Mouse (Mus musculus): Measurements from ENCODE around the gene Gm10840.
"Not testable (repeated sequence)": the region's sequence is repeated elsewhere in the genome, so short reads cannot be mapped to it uniquely, and the experiment has no call there.

Gm10840 gene

GRCm38 (mm10) chr11:106198277-106198676 is 37.6 kb downstream of the Gm10840 start:
- DNase-seq (ENCODE audit: low spot score): no peak

DNA sequence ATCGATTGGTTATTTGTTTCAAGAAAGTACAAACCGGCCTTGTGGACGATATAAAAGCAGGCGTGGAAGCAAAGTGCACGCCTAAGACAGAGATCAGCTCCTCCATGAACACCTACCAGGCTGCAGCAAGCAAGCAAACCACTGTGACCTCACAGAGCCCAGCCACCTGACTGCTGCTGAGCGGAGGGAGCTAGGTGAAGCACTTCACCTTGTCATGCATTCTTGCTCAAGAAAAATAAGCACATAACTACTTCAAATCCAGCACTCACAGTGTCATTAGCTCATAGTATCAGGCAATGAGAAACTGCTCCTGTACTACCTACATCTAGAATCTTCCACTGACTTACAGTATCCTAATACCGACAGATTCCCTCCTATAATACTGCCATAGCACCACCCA is 39.3 kb downstream of the Gm10840 start:
- DNase-seq (ENCODE audit: low spot score): not testable (repeated sequence)

DNA sequence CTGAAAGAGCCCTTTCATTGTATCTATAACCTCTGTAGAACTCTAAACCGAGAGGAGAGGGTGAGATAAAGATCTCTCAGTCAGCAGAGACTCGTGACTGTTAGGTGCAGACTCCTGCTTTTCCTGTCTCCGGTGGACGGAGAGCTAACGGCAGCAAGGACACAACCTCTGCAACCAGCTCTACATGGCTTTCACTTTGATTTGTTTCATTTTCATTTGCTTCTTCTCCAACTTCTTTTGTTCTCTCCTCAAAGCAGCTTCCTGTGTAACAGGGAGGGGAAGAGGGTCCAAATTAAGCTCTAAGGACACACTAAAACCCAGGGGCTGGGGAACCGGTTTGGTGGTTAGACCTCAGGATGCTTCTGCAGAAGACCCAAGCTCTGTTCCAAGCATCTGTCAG is 40.1 kb downstream of the Gm10840 start:
- DNase-seq (ENCODE audit: low spot score): no peak

DNA sequence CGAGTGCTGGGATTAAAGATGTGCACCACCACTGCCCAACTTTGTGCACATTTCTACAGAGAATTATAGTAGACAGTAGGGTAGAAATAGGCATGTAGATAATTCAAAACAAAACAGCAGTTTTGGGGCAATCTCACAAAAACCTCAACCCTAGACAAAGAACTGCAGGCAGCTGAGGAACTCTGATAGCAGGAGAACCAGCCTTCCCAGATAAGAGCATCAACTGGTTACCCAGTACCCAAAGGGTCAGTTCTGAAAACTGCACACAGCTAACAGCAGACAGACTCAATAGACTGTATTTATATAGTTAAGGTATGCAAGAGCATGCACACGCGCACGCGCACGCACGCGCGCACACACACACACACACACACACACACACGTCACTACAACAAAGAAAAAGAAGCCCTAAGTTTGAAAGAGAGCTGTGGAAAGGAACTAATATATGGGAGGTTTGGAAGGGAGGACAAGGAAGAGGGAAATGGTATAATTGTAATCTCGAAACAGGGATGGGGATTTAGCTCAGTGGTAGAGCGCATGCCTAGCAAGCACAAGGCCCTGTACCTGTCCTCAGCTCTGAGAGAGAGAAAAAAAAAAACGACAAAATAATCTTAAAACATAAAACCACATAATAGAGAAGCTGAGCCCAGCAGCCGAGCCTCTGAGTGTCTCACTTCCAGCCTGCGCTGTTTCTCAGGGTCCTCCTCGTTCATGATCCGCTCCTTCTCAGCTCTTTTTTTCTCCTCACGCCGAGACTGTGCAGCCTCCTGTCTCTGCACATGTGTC is 40.9 kb downstream of the Gm10840 start:
- DNase-seq (ENCODE audit: low spot score): no peak

DNA sequence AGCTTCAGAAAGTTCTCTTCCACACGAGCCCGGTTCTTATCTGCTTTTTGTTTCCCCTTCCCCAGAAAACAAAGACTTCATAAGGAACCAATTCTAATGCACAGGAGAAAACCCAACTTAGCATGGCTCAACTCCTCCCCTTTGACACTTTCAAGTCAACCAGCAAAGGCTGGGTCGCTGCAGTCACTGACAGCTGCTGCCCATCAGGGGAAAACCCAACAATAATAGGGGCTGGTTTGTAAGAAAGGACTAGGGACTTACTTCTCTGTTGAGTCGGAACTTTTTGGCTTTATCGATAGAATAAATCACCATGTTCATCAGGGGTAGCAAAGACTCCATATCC is 41.4 kb downstream of the Gm10840 start, which contains the start of gene Strada:
TSS of gene Strada (minus strand) at position 46 of the 343 bp plus-strand sequence.
- no peak for DNase-seq (ENCODE audit: low spot score)
